Mouse (Mus musculus) kidney, adult 2 months (tissue): ENCODE results near the gene Mchr1. TPM values are rescaled to one million over a fixed set of nuclear protein-coding genes. Genes with fewer than 3 reads are reported as not detected.
A peak's percentile ranks its signal among the peaks of the same experiment; 100 is the strongest.

Experiments
- DNase-seq: peaks from one replicate; pipeline ENCODE4 v3.0.0; 2021
- H3K27ac ChIP-seq: fragments of 200-500 bp; 2 replicates; pipeline ENCODE4 v1.5.1; 2012; ENCODE audit warnings: low read depth, low read length, control low read depth, inconsistent platforms; ENCODE audit not compliant: insufficient read depth
- H3K27me3 ChIP-seq: fragments of 200-500 bp; replicated peaks from 2 replicates; pipeline ENCODE4 v1.6.1; 2012; ENCODE audit warnings: mild to moderate bottlenecking, moderate library complexity, low read length, inconsistent platforms; ENCODE audit not compliant: control insufficient read depth, insufficient read depth
- H3K36me3 ChIP-seq: fragments of 200-500 bp; 2 replicates; pipeline ENCODE4 v1.6.1; 2012; ENCODE audit warnings: mild to moderate bottlenecking, moderate library complexity, low read length, inconsistent platforms; ENCODE audit not compliant: control insufficient read depth, insufficient read depth
- H3K4me1 ChIP-seq: fragments of 200-500 bp; 2 replicates; pipeline ENCODE4 v1.6.1; 2011; ENCODE audit warnings: low read length; ENCODE audit not compliant: control insufficient read depth, insufficient read depth
- H3K4me3 ChIP-seq: fragments of 200-500 bp; 2 replicates; pipeline ENCODE4 v1.5.1; 2011; ENCODE audit warnings: mild to moderate bottlenecking, low read depth, low read length, control low read depth; ENCODE audit not compliant: insufficient read depth
- CTCF ChIP-seq: fragments of 200-500 bp; conservative IDR thresholded peaks from 2 replicates; pipeline ENCODE4 v1.5.1; 2011; ENCODE audit warnings: low read depth, mild to moderate bottlenecking, control low read depth, low read length, moderate library complexity, mixed read lengths; ENCODE audit not compliant: insufficient read depth, insufficient read length
- POLR2A ChIP-seq: fragments of 200-500 bp; IDR thresholded peaks from one replicate; pipeline ENCODE4 v1.6.1; 2011; ENCODE audit warnings: low read depth, low read length, control low read depth
- WGBS: fragments of 180-500 bp; shearing (Covaris S2); methylation state at CpG from one replicate; pipeline ENCODE4 v1.1.7; 2018; 5-methylcytosine and 5-hydroxymethylcytosine counted together
- polyA plus RNA-seq: library from polyadenylated mRNA; depleted of rRNA; stranded (reverse); fragments of >200 nt; gene quantifications from 2 replicates; pipeline ENCODE4 v1.2.3, GENCODE M21; 2012

Mchr1 gene
- polyA plus RNA-seq, 1 experiment: 2.1 TPM

GRCm38 (mm10) chr15:81246890-81247289 lies 11.6 kb downstream of the Mchr1 start:
- WGBS: 95% methylated on average over 3 of the region's 3 CpGs
- Histone ChIP-seq H3K4me1 (peaks cover 22% of the 10 kb centered on the region), H3K4me3 (no peak overlapping the region), H3K36me3 (no peaks in the 10 kb centered on the region), H3K27ac (peak overlapping the region; percentile 82), H3K27me3 (no peaks in the 10 kb centered on the region)
- DNase-seq: no peak
- TF ChIP-seq POLR2A: no peak
- TF ChIP-seq CTCF: no peak

GRCm38 (mm10) chr15:81247583-81248340 lies 12.5 kb downstream of the Mchr1 start:
- H3K27me3 ChIP-seq: no peaks in the 10 kb centered on the region
- no peak for TF ChIP-seq POLR2A
- TF ChIP-seq CTCF: no peak
- H3K4me1 ChIP-seq: peaks cover 22% of the 10 kb centered on the region
- peak overlapping the region; percentile 47; the same call in 1 of the 2 replicates for H3K4me3 ChIP-seq
- WGBS: 5% methylated on average over 13 of the region's 13 CpGs
- no peaks in the 10 kb centered on the region for H3K36me3 ChIP-seq
- peak overlapping the region; percentile 95 for H3K27ac ChIP-seq
- DNase-seq: peak; percentile 98

GRCm38 (mm10) chr15:81248341-81248679 lies 13.0 kb downstream of the Mchr1 start:
- peak overlapping the region; percentile 94 for H3K27ac ChIP-seq

GRCm38 (mm10) chr15:81248951-81249579 lies 13.8 kb downstream of the Mchr1 start:
- Histone ChIP-seq H3K36me3 (no peaks in the 10 kb centered on the region), H3K27ac (peak overlapping the region; percentile 76), H3K27me3 (no peaks in the 10 kb centered on the region), H3K4me1 (peaks cover 22% of the 10 kb centered on the region), H3K4me3 (no peak overlapping the region)
- TF ChIP-seq CTCF: no peak
- TF ChIP-seq POLR2A: no peak
- peak; percentile 80 for DNase-seq
- 60% methylated on average over 4 of the region's 4 CpGs for WGBS

More at GRCm38 (mm10) chr15:81248341-81248679, 13.0 kb downstream of the Mchr1 start:
- peaks cover 22% of the 10 kb centered on the region for H3K4me1 ChIP-seq
- H3K4me3 ChIP-seq: no peak overlapping the region
- DNase-seq: no peak
- TF ChIP-seq CTCF (no peak), POLR2A (no peak)
- 35% methylated on average over 4 of the region's 4 CpGs for WGBS
- no peaks in the 10 kb centered on the region for H3K36me3 ChIP-seq
- H3K27me3 ChIP-seq: no peaks in the 10 kb centered on the region

GRCm38 (mm10) chr15:81252626-81253174 lies 17.4 kb downstream of the Mchr1 start:
- no peak for TF ChIP-seq CTCF
- TF ChIP-seq POLR2A: no peak
- Histone ChIP-seq H3K27ac (no peak overlapping the region), H3K36me3 (no peaks in the 10 kb centered on the region), H3K4me3 (no peak overlapping the region), H3K4me1 (peaks cover 15% of the 10 kb centered on the region), H3K27me3 (no peaks in the 10 kb centered on the region)
- DNase-seq: no peak
- WGBS: 65% methylated on average over 4 of the region's 4 CpGs

GRCm38 (mm10) chr15:81253585-81253984 lies 18.3 kb downstream of the Mchr1 start:
- H3K36me3 ChIP-seq: no peaks in the 10 kb centered on the region
- no peak overlapping the region for H3K27ac ChIP-seq
- H3K27me3 ChIP-seq: no peaks in the 10 kb centered on the region
- H3K4me3 ChIP-seq: no peak overlapping the region
- H3K4me1 ChIP-seq: peaks cover 11% of the 10 kb centered on the region
- TF ChIP-seq POLR2A: no peak
- peak; percentile 46 for TF ChIP-seq CTCF
- peak; percentile 51 for DNase-seq
- 35% methylated on average over 2 of the region's 2 CpGs for WGBS

GRCm38 (mm10) chr15:81254113-81254640 lies 18.9 kb downstream of the Mchr1 start:
- Histone ChIP-seq H3K27ac (no peak overlapping the region), H3K4me1 (peaks cover 5% of the 10 kb centered on the region), H3K4me3 (no peak overlapping the region), H3K36me3 (no peaks in the 10 kb centered on the region), H3K27me3 (no peaks in the 10 kb centered on the region)
- TF ChIP-seq CTCF (no peak), POLR2A (no peak)
- WGBS: 76% methylated on average over 8 of the region's 8 CpGs
- no peak for DNase-seq
